ENCODE assay signal across 8 mouse cellular contexts in genomic region chr5:108628891-108629633, GRCm38 (mm10). TPM values are rescaled to one million over a fixed set of nuclear protein-coding genes. Genes with fewer than 3 reads are reported as not detected.
A peak's percentile ranks its signal among the peaks of the same experiment; 100 is the strongest.
DNase-seq lines count a peak whose midpoint lies in the region; ATAC-seq and TF ChIP-seq lines count a peak whose summit lies in the region.

No protein-coding gene starts in this region.

- peak; percentile 89 for ATAC-seq in lung, embryonic 14.5 days (ENCODE audit: insufficient read depth)
- ATAC-seq in forebrain, postnatal 0 days = peak; percentile 79
- peak; percentile 74 for ATAC-seq in liver, postnatal 0 days

- peak overlapping the region; percentile 62 for H3K4me2 ChIP-seq in lung, embryonic 14.5 days
- peak overlapping the region; percentile 89 for H3K4me2 ChIP-seq in forebrain, postnatal 0 days (ENCODE audit: low read depth)
- peak overlapping the region; percentile 98 for H3K4me2 ChIP-seq in liver, postnatal 0 days (ENCODE audit: low read depth, low read length)

- H3K9ac ChIP-seq in lung, embryonic 14.5 days = peak overlapping the region; percentile 93
- H3K9ac ChIP-seq in forebrain, postnatal 0 days = peak overlapping the region; percentile 96
- peak overlapping the region; percentile 98 for H3K9ac ChIP-seq in liver, postnatal 0 days (replicated peaks)

- H3K9me3 ChIP-seq in lung, embryonic 14.5 days (ENCODE audit: low read depth, low read length) = no peaks in the 10 kb centered on the region
- H3K9me3 ChIP-seq in forebrain, postnatal 0 days (ENCODE audit: low read length) = no peaks in the 10 kb centered on the region
- no peaks in the 10 kb centered on the region for H3K9me3 ChIP-seq in liver, postnatal 0 days (ENCODE audit: low read length)

- no peak for TF ChIP-seq CTCF in lung, embryonic 14.5 days (IDR thresholded peaks at IDR 0.05; ENCODE audit: low read depth)
- TF ChIP-seq CTCF in forebrain, postnatal 0 days (IDR thresholded peaks at IDR 0.05; ENCODE audit: low read depth) = no peak
- no peak for TF ChIP-seq CTCF in liver, postnatal 0 days (IDR thresholded peaks at IDR 0.05; ENCODE audit: low read depth)

- peaks cover 9% of the 10 kb centered on the region for H3K4me1 ChIP-seq in lung, embryonic 14.5 days (ENCODE audit: insufficient read depth)
- H3K4me1 ChIP-seq in forebrain, postnatal 0 days (ENCODE audit: insufficient read depth) = 0 out of 2 replicates have a peak, but pooled peaks cover 4% of the 10 kb centered on the region
- peaks cover 22% of the 10 kb centered on the region for H3K4me1 ChIP-seq in liver, postnatal 0 days (ENCODE audit: insufficient read depth)

- peak overlapping the region; percentile 88 for H3K27ac ChIP-seq in lung, embryonic 14.5 days (ENCODE audit: low read depth)
- H3K27ac ChIP-seq in forebrain, postnatal 0 days (ENCODE audit: low read depth, low read length) = peak overlapping the region; percentile 89
- peak overlapping the region; percentile 96 for H3K27ac ChIP-seq in liver, postnatal 0 days (ENCODE audit: low read depth)

- DNase-seq in lung, embryonic 14.5 days = no peak
- DNase-seq in lung, postnatal 10 days = no peak
- DNase-seq in T-cell, adult 2 months (ENCODE audit: low spot score) = peak; percentile 39
- no peak for DNase-seq in forebrain, postnatal 0 days
- DNase-seq in liver, postnatal 0 days = no peak
- DNase-seq in yolk sac, embryonic 10.5 days (ENCODE audit: low spot score) = peak; percentile 60
- DNase-seq in left cerebral cortex, postnatal 4 days = no peak
- DNase-seq in adrenal gland, postnatal 25 days = no peak

- intact Hi-C loops in left cerebral cortex, postnatal 4 days (cut with DNase I) = no loop called here

- H3K36me3 ChIP-seq in lung, embryonic 14.5 days (ENCODE audit: insufficient read depth) = peaks cover 10% of the 10 kb centered on the region
- H3K36me3 ChIP-seq in forebrain, postnatal 0 days (ENCODE audit: insufficient read depth) = peaks cover 4% of the 10 kb centered on the region
- peaks cover 7% of the 10 kb centered on the region for H3K36me3 ChIP-seq in liver, postnatal 0 days (replicated peaks; ENCODE audit: insufficient read depth, low read length)

- peak overlapping the region; percentile 77 for H3K4me3 ChIP-seq in lung, embryonic 14.5 days (ENCODE audit: low read depth, low read length)
- H3K4me3 ChIP-seq in forebrain, postnatal 0 days (ENCODE audit: low read depth, low read length) = peak overlapping the region; percentile 91
- peak overlapping the region; percentile 98 for H3K4me3 ChIP-seq in liver, postnatal 0 days (ENCODE audit: low read depth, low read length)

- TF ChIP-seq EP300 in liver, postnatal 0 days (IDR thresholded peaks at IDR 0.05; ENCODE audit: low read depth) = no peak

- no peaks in the 10 kb centered on the region for H3K27me3 ChIP-seq in lung, embryonic 14.5 days (ENCODE audit: insufficient read depth, low read length)
- no peaks in the 10 kb centered on the region for H3K27me3 ChIP-seq in forebrain, postnatal 0 days (ENCODE audit: insufficient read depth, low read length)
- no peaks in the 10 kb centered on the region for H3K27me3 ChIP-seq in liver, postnatal 0 days (ENCODE audit: insufficient read depth, low read length)

- WGBS in lung, embryonic 14.5 days = 1% methylated on average over 32 of the region's 32 CpGs
- 3% methylated on average over 32 of the region's 32 CpGs for WGBS in forebrain, postnatal 0 days
- WGBS in liver, postnatal 0 days (ENCODE audit: insufficient replicate concordance) = under 1% methylated on average over 32 of the region's 32 CpGs

RNA-seq across cellular contexts. Expression of gene Gak, which starts 0.5 kb away (rescaled TPM):
- 48.7 and 52.1 TPM in 2 replicates for polyA plus RNA-seq in lung, embryonic 14.5 days (2014; fragmentation: Nextera tagmentation; extraction: Ambion mirVana)
- 77.6 and 79.1 TPM in 2 replicates for total RNA-seq in forebrain, postnatal 0 days (2014; rRNA removed)
- polyA plus RNA-seq in forebrain, postnatal 0 days (2015; fragmentation: Nextera tagmentation; extraction: Ambion mirVana) = 44.6 and 48.6 TPM in 2 replicates
- polyA plus RNA-seq in liver, postnatal 0 days (2015; fragmentation: Nextera tagmentation; extraction: Ambion mirVana) = 15.6 and 17.5 TPM in 2 replicates
- total RNA-seq in left cerebral cortex, postnatal 4 days (2021) = 10 to 100 TPM; 72.0 to 78.4 TPM
- total RNA-seq in adrenal gland, postnatal 25 days (2021) = 86.7 and 95.7 TPM in 2 replicates

RNA-seq across cellular contexts. Expression of gene Tmem175, which starts 0.5 kb away (rescaled TPM):
- polyA plus RNA-seq in lung, embryonic 14.5 days (2014; fragmentation: Nextera tagmentation; extraction: Ambion mirVana) = 26.4 and 29.0 TPM in 2 replicates
- 17.5 and 27.2 TPM in 2 replicates for total RNA-seq in forebrain, postnatal 0 days (2014; rRNA removed)
- 32.2 and 34.8 TPM in 2 replicates for polyA plus RNA-seq in forebrain, postnatal 0 days (2015; fragmentation: Nextera tagmentation; extraction: Ambion mirVana)
- 7.0 and 7.3 TPM in 2 replicates for polyA plus RNA-seq in liver, postnatal 0 days (2015; fragmentation: Nextera tagmentation; extraction: Ambion mirVana)
- 10 to 100 TPM; 24.3 to 25.3 TPM for total RNA-seq in left cerebral cortex, postnatal 4 days (2021)
- 28.5 and 37.2 TPM in 2 replicates for total RNA-seq in adrenal gland, postnatal 25 days (2021)

RNA-seq across cellular contexts. Expression of gene Idua, which starts 31.1 kb away (rescaled TPM):
- 11.8 and 12.3 TPM in 2 replicates for polyA plus RNA-seq in lung, embryonic 14.5 days (2014; fragmentation: Nextera tagmentation; extraction: Ambion mirVana)
- total RNA-seq in forebrain, postnatal 0 days (2014; rRNA removed) = 5.7 and 8.7 TPM in 2 replicates
- polyA plus RNA-seq in forebrain, postnatal 0 days (2015; fragmentation: Nextera tagmentation; extraction: Ambion mirVana) = 4.3 and 6.3 TPM in 2 replicates
- 3.9 and 4.2 TPM in 2 replicates for polyA plus RNA-seq in liver, postnatal 0 days (2015; fragmentation: Nextera tagmentation; extraction: Ambion mirVana)
- 1 to 10 TPM; 9.8 to 9.9 TPM for total RNA-seq in left cerebral cortex, postnatal 4 days (2021)
- 17.2 and 19.1 TPM in 2 replicates for total RNA-seq in adrenal gland, postnatal 25 days (2021)

RNA-seq across cellular contexts. Expression of gene Dgkq, which starts 40.4 kb away (rescaled TPM):
- polyA plus RNA-seq in lung, embryonic 14.5 days (2014; fragmentation: Nextera tagmentation; extraction: Ambion mirVana) = 8.7 and 12.1 TPM in 2 replicates
- total RNA-seq in forebrain, postnatal 0 days (2014; rRNA removed) = 54.5 and 59.5 TPM in 2 replicates
- 8.6 and 11.6 TPM in 2 replicates for polyA plus RNA-seq in forebrain, postnatal 0 days (2015; fragmentation: Nextera tagmentation; extraction: Ambion mirVana)
- polyA plus RNA-seq in liver, postnatal 0 days (2015; fragmentation: Nextera tagmentation; extraction: Ambion mirVana) = 2.5 TPM in 2 replicates
- 10 to 100 TPM; 55.4 to 68.1 TPM for total RNA-seq in left cerebral cortex, postnatal 4 days (2021)
- 21.2 and 22.7 TPM in 2 replicates for total RNA-seq in adrenal gland, postnatal 25 days (2021)

RNA-seq across cellular contexts. Expression of gene Slc26a1, which starts 46.3 kb away (rescaled TPM):
- polyA plus RNA-seq in lung, embryonic 14.5 days (2014; fragmentation: Nextera tagmentation; extraction: Ambion mirVana) = 0.60 and 0.70 TPM in 2 replicates
- 4.4 and 6.9 TPM in 2 replicates for total RNA-seq in forebrain, postnatal 0 days (2014; rRNA removed)
- 2.6 and 3.9 TPM in 2 replicates for polyA plus RNA-seq in forebrain, postnatal 0 days (2015; fragmentation: Nextera tagmentation; extraction: Ambion mirVana)
- 25.8 and 33.4 TPM in 2 replicates for polyA plus RNA-seq in liver, postnatal 0 days (2015; fragmentation: Nextera tagmentation; extraction: Ambion mirVana)
- total RNA-seq in left cerebral cortex, postnatal 4 days (2021) = 1 to 10 TPM; 3.8 to 4.2 TPM
- total RNA-seq in adrenal gland, postnatal 25 days (2021) = 0.15 and 1.1 TPM in 2 replicates

Comparison
In these comparisons a context has a peak if more than half of its experiments do, and no peak if none do; other contexts are left out.
1. DNase-seq: peak in T-cell, adult 2 months (single experiment) and yolk sac, embryonic 10.5 days (single experiment); none in lung, embryonic 14.5 days (single experiment), lung, postnatal 10 days (single experiment), forebrain, postnatal 0 days (single experiment), liver, postnatal 0 days (single experiment), left cerebral cortex, postnatal 4 days (single experiment) and adrenal gland, postnatal 25 days (single experiment).
2. Peak in every context shown above with its lines, with median percentiles within 50 percentile points of each other: ATAC-seq, H3K27ac ChIP-seq, H3K4me2 ChIP-seq, H3K4me3 ChIP-seq and H3K9ac ChIP-seq.